21 mouse cellular contexts compared by ENCODE assay signal in genomic region chr10:62471105-62471504, GRCm38 (mm10). TPM values are rescaled to one million over a fixed set of nuclear protein-coding genes. Genes with fewer than 3 reads are reported as not detected.
DNase-seq lines count a peak whose midpoint lies in the region; ATAC-seq lines count a peak whose summit lies in the region.
"Had no signal": no experiment of that assay in that cellular context is flagged by ENCODE, and none has a peak within 500 bp of the region (broad histone marks: within the 10 kb centered on the region; RNA-seq: fewer than 3 reads in every experiment).

No protein-coding gene starts in this region.

- peak; percentile 29 for DNase-seq in heart, adult 11 months
- no peak for DNase-seq in heart, postnatal 14 days
- DNase-seq in hindbrain, embryonic 14.5 days (ENCODE audit: low spot score) = no peak
- DNase-seq in neural tube, embryonic 10.5 days (ENCODE audit: extremely low spot score, low spot score) = no peak
- no peak for DNase-seq in spleen, postnatal 4 days (ENCODE audit: low spot score in 2 of 2)
- DNase-seq: adrenal gland, adult 2 months; adrenal gland, postnatal 25 days; cerebellum, adult 2 months; cerebellum, postnatal 10 days; gastrocnemius, adult 2 months; gastrocnemius, postnatal 36 days; heart, adult 2 months; heart, postnatal 36 days; kidney, adult 11 months had no signal

- H3K36me3 ChIP-seq in hindbrain, embryonic 13.5 days = peaks cover 10% of the 10 kb centered on the region
- H3K36me3 ChIP-seq in hindbrain, embryonic 14.5 days (replicated peaks; ENCODE audit: control insufficient read depth, insufficient read depth) = peaks cover 28% of the 10 kb centered on the region; the same call in 1 of the 2 replicates
- H3K36me3 ChIP-seq in neural tube, embryonic 13.5 days = 0 out of 2 replicates have a peak, but pooled peaks cover 3% of the 10 kb centered on the region

- H3K4me2 ChIP-seq in hindbrain, embryonic 13.5 days = no peak overlapping the region
- no peak overlapping the region for H3K4me2 ChIP-seq in hindbrain, embryonic 14.5 days (replicated peaks)
- no peak overlapping the region for H3K4me2 ChIP-seq in neural tube, embryonic 13.5 days
- H3K4me2 ChIP-seq: forebrain, embryonic 13.5 days had no signal

- H3K9me3 ChIP-seq in hindbrain, embryonic 13.5 days = no peaks in the 10 kb centered on the region
- no peaks in the 10 kb centered on the region for H3K9me3 ChIP-seq in hindbrain, embryonic 14.5 days (ENCODE audit: control insufficient read depth, low read length)
- no peaks in the 10 kb centered on the region for H3K9me3 ChIP-seq in neural tube, embryonic 13.5 days
- H3K9me3 ChIP-seq: embryonic facial prominence, embryonic 10.5 days; forebrain, embryonic 13.5 days had no signal

- 64% methylated on average over 5 of the region's 5 CpGs for WGBS in hindbrain, embryonic 13.5 days
- 54% methylated on average over 5 of the region's 5 CpGs for WGBS in hindbrain, embryonic 14.5 days
- 42% methylated on average over 5 of the region's 5 CpGs for WGBS in neural tube, embryonic 13.5 days

- intact Hi-C loops in heart, postnatal 14 days (cut with DNase I) = no loop called here

- no peaks in the 10 kb centered on the region for H3K4me1 ChIP-seq in hindbrain, embryonic 13.5 days (replicated peaks)
- H3K4me1 ChIP-seq in hindbrain, embryonic 14.5 days (replicated peaks; ENCODE audit: control insufficient read depth, insufficient read depth, low read length) = no peaks in the 10 kb centered on the region; the same call in 1 of the 2 replicates
- no peaks in the 10 kb centered on the region for H3K4me1 ChIP-seq in neural tube, embryonic 13.5 days (replicated peaks)
- H3K4me1 ChIP-seq: embryonic facial prominence, embryonic 10.5 days had no signal

- no peak overlapping the region for H3K4me3 ChIP-seq in hindbrain, embryonic 13.5 days
- no peak overlapping the region for H3K4me3 ChIP-seq in hindbrain, embryonic 14.5 days (replicated peaks; ENCODE audit: low read length)
- no peak overlapping the region for H3K4me3 ChIP-seq in neural tube, embryonic 13.5 days
- H3K4me3 ChIP-seq: embryonic facial prominence, embryonic 10.5 days; forebrain, embryonic 13.5 days; gastrocnemius, adult 2 months; heart, adult 2 months had no signal

- no peaks in the 10 kb centered on the region for H3K27me3 ChIP-seq in hindbrain, embryonic 13.5 days
- no peaks in the 10 kb centered on the region for H3K27me3 ChIP-seq in hindbrain, embryonic 14.5 days (ENCODE audit: control insufficient read depth, insufficient read depth, low read length)
- H3K27me3 ChIP-seq in neural tube, embryonic 13.5 days = no peaks in the 10 kb centered on the region
- H3K27me3 ChIP-seq: forebrain, embryonic 13.5 days had no signal

- no peak overlapping the region for H3K9ac ChIP-seq in hindbrain, embryonic 13.5 days
- H3K9ac ChIP-seq in hindbrain, embryonic 14.5 days = no peak overlapping the region
- H3K9ac ChIP-seq in neural tube, embryonic 13.5 days = no peak overlapping the region
- H3K9ac ChIP-seq: forebrain, embryonic 13.5 days had no signal

- ATAC-seq in hindbrain, embryonic 13.5 days (ENCODE audit: low FRiP score) = no peak
- ATAC-seq in hindbrain, embryonic 14.5 days (ENCODE audit: low FRiP score) = no peak
- peak; percentile 50; the same call in 1 of the 2 replicates for ATAC-seq in neural tube, embryonic 13.5 days (ENCODE audit: low read depth)
- 0 out of 2 replicates have a peak, but pooled peaks have one; percentile 37 for ATAC-seq in megakaryocyte-erythroid progenitor cell, adult 5-6 weeks (replicated peaks; ENCODE audit: low FRiP score, low TSS enrichment, poor library complexity, severe bottlenecking)
- ATAC-seq: forebrain, embryonic 13.5 days; hindbrain, postnatal 0 days had no signal

- 0 out of 2 replicates have a peak overlapping the region, but pooled peaks have one; percentile 13 for H3K27ac ChIP-seq in hindbrain, embryonic 13.5 days
- no peak overlapping the region for H3K27ac ChIP-seq in hindbrain, embryonic 14.5 days
- H3K27ac ChIP-seq in neural tube, embryonic 13.5 days (replicated peaks) = 0 out of 2 replicates have a peak overlapping the region, but pooled peaks have one; percentile 29
- H3K27ac ChIP-seq: embryonic facial prominence, embryonic 10.5 days; forebrain, embryonic 13.5 days; gastrocnemius, adult 2 months; heart, adult 2 months; hindbrain, postnatal 0 days had no signal

RNA-seq across cellular contexts. Expression of gene Vps26a, which starts 15.5 kb away (rescaled TPM):
- total RNA-seq in heart, postnatal 14 days (2021) = 10 to 100 TPM; 45.2 to 45.5 TPM
- polyA plus RNA-seq in hindbrain, embryonic 13.5 days (2015; fragmentation: Nextera tagmentation; extraction: Ambion mirVana) = 65.1 and 65.4 TPM in 2 replicates
- 60.3 and 65.7 TPM in 2 replicates for polyA plus RNA-seq in hindbrain, embryonic 14.5 days (2014; fragmentation: Nextera tagmentation; extraction: Ambion mirVana)
- 67.0 and 69.0 TPM in 2 replicates for polyA plus RNA-seq in neural tube, embryonic 13.5 days (2015; fragmentation: Nextera tagmentation; extraction: Ambion mirVana)
- 44.1 and 55.2 TPM in 2 replicates for total RNA-seq in megakaryocyte-erythroid progenitor cell, adult 5-6 weeks (2014; fragmentation: Nextera tagmentation)
- 75.5 and 79.0 TPM in 2 replicates for total RNA-seq in megakaryocyte-erythroid progenitor cell, adult 5-6 weeks (2017)

RNA-seq across cellular contexts. Expression of gene Supv3l1, which starts 21.6 kb away (rescaled TPM):
- total RNA-seq in heart, postnatal 14 days (2021) = 10 to 100 TPM; 30.4 to 35.6 TPM
- polyA plus RNA-seq in hindbrain, embryonic 13.5 days (2015; fragmentation: Nextera tagmentation; extraction: Ambion mirVana) = 19.9 and 21.8 TPM in 2 replicates
- polyA plus RNA-seq in hindbrain, embryonic 14.5 days (2014; fragmentation: Nextera tagmentation; extraction: Ambion mirVana) = 18.8 and 20.5 TPM in 2 replicates
- 20.5 and 21.6 TPM in 2 replicates for polyA plus RNA-seq in neural tube, embryonic 13.5 days (2015; fragmentation: Nextera tagmentation; extraction: Ambion mirVana)
- total RNA-seq in megakaryocyte-erythroid progenitor cell, adult 5-6 weeks (2014; fragmentation: Nextera tagmentation) = 61.9 and 63.9 TPM in 2 replicates
- total RNA-seq in megakaryocyte-erythroid progenitor cell, adult 5-6 weeks (2017) = 60.6 and 72.4 TPM in 2 replicates

RNA-seq across cellular contexts. Expression of gene 4930507D05Rik, which starts 21.8 kb away (rescaled TPM):
- total RNA-seq in heart, postnatal 14 days (2021) = under 1 TPM; 0.32 to 0.33 TPM
- 1.4 and 1.6 TPM in 2 replicates for polyA plus RNA-seq in hindbrain, embryonic 13.5 days (2015; fragmentation: Nextera tagmentation; extraction: Ambion mirVana)
- 1.3 and 1.8 TPM in 2 replicates for polyA plus RNA-seq in hindbrain, embryonic 14.5 days (2014; fragmentation: Nextera tagmentation; extraction: Ambion mirVana)
- 1.6 and 1.8 TPM in 2 replicates for polyA plus RNA-seq in neural tube, embryonic 13.5 days (2015; fragmentation: Nextera tagmentation; extraction: Ambion mirVana)
- total RNA-seq in megakaryocyte-erythroid progenitor cell, adult 5-6 weeks (2014; fragmentation: Nextera tagmentation) = 1.2 and 1.4 TPM in 2 replicates
- total RNA-seq in megakaryocyte-erythroid progenitor cell, adult 5-6 weeks (2017) = 0.99 and 1.2 TPM in 2 replicates
- total RNA-seq: gastrocnemius, postnatal 36 days had no signal
- polyA plus RNA-seq: adrenal gland, adult 2 months had no signal

RNA-seq across cellular contexts. Expression of gene Hkdc1, which starts 48.8 kb away (rescaled TPM):
- total RNA-seq in heart, postnatal 14 days (2021) = not detected
- polyA plus RNA-seq in hindbrain, embryonic 13.5 days (2015; fragmentation: Nextera tagmentation; extraction: Ambion mirVana) = 0.70 and 0.89 TPM in 2 replicates
- 0.34 and 0.59 TPM in 2 replicates for polyA plus RNA-seq in hindbrain, embryonic 14.5 days (2014; fragmentation: Nextera tagmentation; extraction: Ambion mirVana)
- 0.43 and 0.45 TPM in 2 replicates for polyA plus RNA-seq in neural tube, embryonic 13.5 days (2015; fragmentation: Nextera tagmentation; extraction: Ambion mirVana)
- not detected in 2 replicates for total RNA-seq in megakaryocyte-erythroid progenitor cell, adult 5-6 weeks (2014; fragmentation: Nextera tagmentation)
- not detected in 2 replicates for total RNA-seq in megakaryocyte-erythroid progenitor cell, adult 5-6 weeks (2017)
- total RNA-seq: adrenal gland, adult 2 months; adrenal gland, postnatal 25 days; gastrocnemius, adult 2 months; gastrocnemius, postnatal 36 days; heart, adult 2 months; heart, postnatal 36 days had no signal
- polyA plus RNA-seq: adrenal gland, adult 2 months; heart, adult 2 months had no signal

RNA-seq across cellular contexts. Expression of gene Srgn, which starts 56.1 kb away (rescaled TPM):
- 10 to 100 TPM; 41.0 to 41.1 TPM for total RNA-seq in heart, postnatal 14 days (2021)
- polyA plus RNA-seq in hindbrain, embryonic 13.5 days (2015; fragmentation: Nextera tagmentation; extraction: Ambion mirVana) = 8.3 and 10.9 TPM in 2 replicates
- 11.5 and 13.8 TPM in 2 replicates for polyA plus RNA-seq in hindbrain, embryonic 14.5 days (2014; fragmentation: Nextera tagmentation; extraction: Ambion mirVana)
- 8.3 TPM in 2 replicates for polyA plus RNA-seq in neural tube, embryonic 13.5 days (2015; fragmentation: Nextera tagmentation; extraction: Ambion mirVana)
- 322 and 332 TPM in 2 replicates for total RNA-seq in megakaryocyte-erythroid progenitor cell, adult 5-6 weeks (2014; fragmentation: Nextera tagmentation)
- 732 and 1,011 TPM in 2 replicates for total RNA-seq in megakaryocyte-erythroid progenitor cell, adult 5-6 weeks (2017)
- polyA plus RNA-seq: C2C12 had no signal

Comparison
In these comparisons a context has a peak if more than half of its experiments do, and no peak if none do; other contexts are left out.
1. ATAC-seq: peak in neural tube, embryonic 13.5 days (single experiment) and megakaryocyte-erythroid progenitor cell, adult 5-6 weeks (single experiment); none in hindbrain, embryonic 13.5 days (single experiment) and hindbrain, embryonic 14.5 days (single experiment).